In the genomic region with DNA sequence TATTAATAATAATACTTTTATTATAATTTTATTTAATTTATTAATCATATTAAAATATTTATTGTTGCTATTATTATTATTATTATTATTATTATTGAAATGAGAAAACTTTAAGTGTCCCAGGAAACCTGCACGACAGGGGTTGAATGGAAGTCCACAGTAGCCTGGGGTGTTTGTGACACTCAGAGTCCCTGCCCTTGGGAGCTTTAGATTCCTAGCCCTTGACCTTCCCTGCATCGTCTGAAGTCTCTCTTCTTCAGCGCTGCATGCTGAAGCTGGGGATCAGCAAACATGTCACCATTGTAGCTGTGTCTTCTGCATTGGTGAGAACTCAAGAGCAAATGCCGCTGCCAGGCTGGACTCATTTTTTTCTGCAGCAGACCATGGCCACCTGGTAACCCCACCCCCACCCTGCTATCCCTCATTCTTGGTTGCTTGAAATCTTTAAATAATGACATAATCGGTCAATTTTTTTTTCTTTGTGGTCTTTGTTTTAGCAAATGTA, we compare ENCODE assay signal across 40 mouse cellular contexts. TPM values are rescaled to one million over a fixed set of nuclear protein-coding genes. Genes with fewer than 3 reads are reported as not detected.
"Had no signal": no experiment of that assay in that cellular context is flagged by ENCODE, and none has a peak within 500 bp of the region (broad histone marks: within the 10 kb centered on the region; RNA-seq: fewer than 3 reads in every experiment).

No protein-coding gene starts in this region.

- H3K9me3 ChIP-seq: heart, embryonic 10.5 days; heart, embryonic 12.5 days; hindbrain, embryonic 13.5 days; hindbrain, embryonic 15.5 days; intestine, embryonic 15.5 days; limb, embryonic 10.5 days; limb, embryonic 12.5 days; liver, embryonic 13.5 days; liver, embryonic 15.5 days had no signal

- H3K4me2 ChIP-seq: heart, embryonic 12.5 days; hindbrain, embryonic 13.5 days; hindbrain, embryonic 15.5 days; intestine, embryonic 15.5 days; limb, embryonic 12.5 days; liver, embryonic 11.5 days; liver, embryonic 13.5 days; liver, embryonic 15.5 days had no signal

- DNase-seq: gastrocnemius, adult 2 months; gastrocnemius, postnatal 10 days; gastrocnemius, postnatal 25 days; heart, adult 18-20 months; heart, postnatal 10 days; heart, postnatal 4 days; kidney, adult 18-20 months; kidney, adult 8-10 months; kidney, postnatal 10 days; kidney, postnatal 25 days; kidney, postnatal 4 days; liver; liver, embryonic 13.5 days; liver, postnatal 0 days had no signal

- H3K4me1 ChIP-seq: heart, embryonic 12.5 days; limb, embryonic 10.5 days; limb, embryonic 12.5 days; liver, embryonic 13.5 days; liver, embryonic 15.5 days had no signal

- H3K27ac ChIP-seq: gastrocnemius, adult 2 months; heart, embryonic 10.5 days; hindbrain, embryonic 13.5 days; hindbrain, embryonic 15.5 days; intestine, embryonic 15.5 days; left cerebral cortex, adult 2 months; limb, embryonic 10.5 days; limb, embryonic 12.5 days; liver, embryonic 13.5 days; liver, embryonic 15.5 days had no signal

- H3K4me3 ChIP-seq: gastrocnemius, adult 2 months; heart, embryonic 10.5 days; heart, embryonic 12.5 days; hindbrain, embryonic 13.5 days; hindbrain, embryonic 15.5 days; intestine, embryonic 15.5 days; left cerebral cortex, adult 2 months; limb, embryonic 10.5 days; limb, embryonic 12.5 days; liver, embryonic 13.5 days; liver, embryonic 15.5 days had no signal

- H3K27me3 ChIP-seq: hindbrain, embryonic 15.5 days; intestine, embryonic 15.5 days; limb, embryonic 12.5 days had no signal

- ATAC-seq: inflammation-experienced regulatory T-cells, adult 6 months; intestine, embryonic 15.5 days; intestine, postnatal 0 days; liver, postnatal 0 days had no signal

- H3K9ac ChIP-seq: heart, embryonic 12.5 days; hindbrain, embryonic 13.5 days; hindbrain, embryonic 15.5 days; intestine, embryonic 15.5 days; limb, embryonic 12.5 days; liver, embryonic 13.5 days; liver, embryonic 15.5 days; liver, postnatal 0 days had no signal

- H3K36me3 ChIP-seq: heart, embryonic 10.5 days; heart, embryonic 12.5 days; hindbrain, embryonic 13.5 days; hindbrain, embryonic 15.5 days; intestine, embryonic 15.5 days; limb, embryonic 10.5 days; limb, embryonic 12.5 days; liver, embryonic 13.5 days; liver, embryonic 15.5 days had no signal

RNA-seq across cellular contexts. Expression of gene Cd300lg, which starts 5.8 kb away (rescaled TPM):
- total RNA-seq: layer of hippocampus, postnatal 25 days; left cerebral cortex, adult 2 months; left cerebral cortex, postnatal 14 days had no signal

RNA-seq across cellular contexts. Expression of gene Mpp3, which starts 7.2 kb away (rescaled TPM):
- total RNA-seq: granulocyte monocyte progenitor cell, adult 5-6 weeks had no signal

RNA-seq across cellular contexts. Expression of gene Cfap97d1, which starts 51.4 kb away (rescaled TPM):
- total RNA-seq: gastrocnemius, adult 2 months; gastrocnemius, postnatal 10 days; gastrocnemius, postnatal 25 days; gastrocnemius, postnatal 4 days; granulocyte monocyte progenitor cell, adult 5-6 weeks; heart, adult 18-20 months; heart, adult 8-10 months; heart, postnatal 10 days; heart, postnatal 25 days; heart, postnatal 4 days; layer of hippocampus, postnatal 10 days; layer of hippocampus, postnatal 25 days; left cerebral cortex, adult 2 months; left cerebral cortex, postnatal 14 days; left cerebral cortex, postnatal 36 days had no signal
- polyA plus RNA-seq: heart, embryonic 10.5 days; heart, embryonic 12.5 days; heart, embryonic 14.5 days; heart, embryonic 16.5 days; hindbrain, embryonic 11.5 days; hindbrain, embryonic 13.5 days; hindbrain, embryonic 15.5 days; inflammation-experienced regulatory T-cells, adult 6 months; intestine, embryonic 15.5 days; intestine, postnatal 0 days; kidney, embryonic 14.5 days; kidney, embryonic 16.5 days; limb, embryonic 10.5 days; limb, embryonic 12.5 days; limb, embryonic 14.5 days; liver, embryonic 11.5 days; liver, embryonic 13.5 days; liver, embryonic 15.5 days; liver, postnatal 0 days had no signal

RNA-seq across cellular contexts. Expression of gene Mpp2, which starts 52.8 kb away (rescaled TPM):
- total RNA-seq: granulocyte monocyte progenitor cell, adult 5-6 weeks had no signal
